Mouse (Mus musculus): Measurements from ENCODE around the gene Aspa. TPM values are rescaled to one million over a fixed set of nuclear protein-coding genes. Genes with fewer than 3 reads are reported as not detected.
"Not testable (repeated sequence)": the region's sequence is repeated elsewhere in the genome, so short reads cannot be mapped to it uniquely, and the experiment has no call there.

Gene Aspa
- 3.4 and 4.0 TPM in 2 replicates for polyA plus RNA-seq (2015; fragmentation: Nextera tagmentation; extraction: Ambion mirVana)

- Histone ChIP-seq H3K9ac (replicated peaks) (no peak within 1 kb of the TSS), H3K4me3 (replicated peaks) (no peak within 1 kb of the TSS), H3K36me3 (no peaks in the 10 kb centered on the region), H3K4me2 (no peak within 1 kb of the TSS), H3K27me3 (replicated peaks) (no peaks in the 10 kb centered on the region), H3K27ac (replicated peaks) (no peak within 1 kb of the TSS), H3K9me3 (replicated peaks) (no peaks in the 10 kb centered on the region), H3K4me1 (peaks cover 2% of the 10 kb centered on the region; the same call in 1 of the 2 replicates)
- 85% methylated on average over 27 of the region's 27 CpGs for WGBS
- no peak for ATAC-seq (ENCODE audit: low FRiP score)
Measured at GRCm38 (mm10) chr11:73329442-73329841, at the start of gene Aspa, which contains the start of the genes Gm49340 and Spata22. Aspa (minus strand) TSS chr11:73329596. Gm49340 (plus strand) TSS chr11:73329741. Spata22 (plus strand) TSS chr11:73329741.

GRCm38 (mm10) chr11:73370946-73371345 lies 41.5 kb upstream of the Aspa start, which contains the start of gene Olfr376:
Olfr376 (plus strand) TSS chr11:73371246.
- no peak within 1 kb of the TSS for H3K27ac ChIP-seq (replicated peaks)
- H3K9ac ChIP-seq (replicated peaks): no peak within 1 kb of the TSS
- H3K9me3 ChIP-seq (replicated peaks): no peaks in the 10 kb centered on the region
- H3K4me1 ChIP-seq: no peaks in the 10 kb centered on the region
- H3K27me3 ChIP-seq (replicated peaks): no peaks in the 10 kb centered on the region
- ATAC-seq (ENCODE audit: low FRiP score): no peak
- H3K4me3 ChIP-seq (replicated peaks): no peak within 1 kb of the TSS
- 94% methylated on average over 2 of the region's 2 CpGs for WGBS
- no peaks in the 10 kb centered on the region for H3K36me3 ChIP-seq
- H3K4me2 ChIP-seq: no peak within 1 kb of the TSS

- Histone ChIP-seq H3K4me2 (no peak within 1 kb of the TSS), H3K9me3 (replicated peaks) (no peaks in the 10 kb centered on the region), H3K4me3 (replicated peaks) (no peak within 1 kb of the TSS), H3K27ac (replicated peaks) (no peak within 1 kb of the TSS), H3K36me3 (no peaks in the 10 kb centered on the region), H3K4me1 (no peaks in the 10 kb centered on the region), H3K9ac (replicated peaks) (no peak within 1 kb of the TSS), H3K27me3 (replicated peaks) (no peaks in the 10 kb centered on the region)
- 47% methylated on average over 3 of the region's 3 CpGs for WGBS
- ATAC-seq (ENCODE audit: low FRiP score): no peak
Measured at GRCm38 (mm10) chr11:73350483-73350882, 21.1 kb upstream of the Aspa start, which contains the start of gene Olfr20. Olfr20 (plus strand) TSS chr11:73350783.

- no peaks in the 10 kb centered on the region for H3K36me3 ChIP-seq
- no peak overlapping the region for H3K27ac ChIP-seq (replicated peaks)
- H3K4me3 ChIP-seq (replicated peaks): no peak overlapping the region
- no peak for ATAC-seq (ENCODE audit: low FRiP score)
- H3K27me3 ChIP-seq (replicated peaks): no peaks in the 10 kb centered on the region
- H3K9ac ChIP-seq (replicated peaks): no peak overlapping the region
- WGBS: 80% methylated on average over 4 of the region's 4 CpGs
- H3K4me2 ChIP-seq: no peak overlapping the region
- no peaks in the 10 kb centered on the region for H3K9me3 ChIP-seq (replicated peaks)
- H3K4me1 ChIP-seq: no peaks in the 10 kb centered on the region
Measured at GRCm38 (mm10) chr11:73336919-73337318, 7.5 kb upstream of the Aspa start.

- no peaks in the 10 kb centered on the region for H3K4me1 ChIP-seq
- no peak for ATAC-seq (ENCODE audit: low FRiP score)
- WGBS: 65% methylated on average over 2 of the region's 2 CpGs
- H3K27me3 ChIP-seq (replicated peaks): no peaks in the 10 kb centered on the region
- no peak overlapping the region for H3K4me2 ChIP-seq
- H3K9ac ChIP-seq (replicated peaks): no peak overlapping the region
- H3K36me3 ChIP-seq: no peaks in the 10 kb centered on the region
- no peak overlapping the region for H3K27ac ChIP-seq (replicated peaks)
- H3K4me3 ChIP-seq (replicated peaks): no peak overlapping the region
- H3K9me3 ChIP-seq (replicated peaks): no peaks in the 10 kb centered on the region
Measured at GRCm38 (mm10) chr11:73333357-73333756, 4.0 kb upstream of the Aspa start.

GRCm38 (mm10) chr11:73327361-73327760 lies 2.0 kb downstream of the Aspa start:
- no peaks in the 10 kb centered on the region for H3K9me3 ChIP-seq (replicated peaks)
- H3K27ac ChIP-seq (replicated peaks): no peak overlapping the region
- H3K36me3 ChIP-seq: no peaks in the 10 kb centered on the region
- H3K9ac ChIP-seq (replicated peaks): no peak overlapping the region
- H3K4me3 ChIP-seq (replicated peaks): no peak overlapping the region
- H3K27me3 ChIP-seq (replicated peaks): no peaks in the 10 kb centered on the region
- WGBS: 66% methylated on average over 4 of the region's 4 CpGs
- no peak for ATAC-seq (ENCODE audit: low FRiP score)
- peaks cover 2% of the 10 kb centered on the region; the same call in 1 of the 2 replicates for H3K4me1 ChIP-seq
- no peak overlapping the region for H3K4me2 ChIP-seq

- no peak overlapping the region for H3K27ac ChIP-seq (replicated peaks)
- no peak overlapping the region for H3K9ac ChIP-seq (replicated peaks)
- no peaks in the 10 kb centered on the region for H3K27me3 ChIP-seq (replicated peaks)
- 61% methylated on average over 12 of the region's 12 CpGs for WGBS
- peaks cover 2% of the 10 kb centered on the region; the same call in 1 of the 2 replicates for H3K4me1 ChIP-seq
- no peak for ATAC-seq (ENCODE audit: low FRiP score)
- H3K4me3 ChIP-seq (replicated peaks): no peak overlapping the region
- no peaks in the 10 kb centered on the region for H3K9me3 ChIP-seq (replicated peaks)
- no peak overlapping the region for H3K4me2 ChIP-seq
- H3K36me3 ChIP-seq: no peaks in the 10 kb centered on the region
Measured at GRCm38 (mm10) chr11:73326485-73326886, 2.9 kb downstream of the Aspa start.

- no peaks in the 10 kb centered on the region for H3K36me3 ChIP-seq
- no peak for ATAC-seq (ENCODE audit: low FRiP score)
- H3K4me1 ChIP-seq: peaks cover 2% of the 10 kb centered on the region; the same call in 1 of the 2 replicates
- H3K4me3 ChIP-seq (replicated peaks): no peak overlapping the region
- H3K27ac ChIP-seq (replicated peaks): no peak overlapping the region
- no peak overlapping the region for H3K9ac ChIP-seq (replicated peaks)
- 74% methylated on average over 9 of the region's 9 CpGs for WGBS
- H3K4me2 ChIP-seq: no peak overlapping the region
- H3K9me3 ChIP-seq (replicated peaks): no peaks in the 10 kb centered on the region
- no peaks in the 10 kb centered on the region for H3K27me3 ChIP-seq (replicated peaks)
Measured at GRCm38 (mm10) chr11:73323906-73324830, 5.2 kb downstream of the Aspa start.

- not testable (repeated sequence) for H3K4me2 ChIP-seq; H3K4me3 ChIP-seq (replicated peaks); H3K27ac ChIP-seq (replicated peaks); H3K9ac ChIP-seq (replicated peaks); H3K36me3 ChIP-seq; ATAC-seq (ENCODE audit: low FRiP score); H3K9me3 ChIP-seq (replicated peaks); H3K27me3 ChIP-seq (replicated peaks); H3K4me1 ChIP-seq
- WGBS: 97% methylated on average over 13 of the region's 13 CpGs
Measured at GRCm38 (mm10) chr11:73321064-73321463, 8.3 kb downstream of the Aspa start.

GRCm38 (mm10) chr11:73318581-73318980 lies 10.8 kb downstream of the Aspa start:
- not testable (repeated sequence) for ATAC-seq (ENCODE audit: low FRiP score); H3K27me3 ChIP-seq (replicated peaks)

GRCm38 (mm10) chr11:73315961-73316360 lies 13.4 kb downstream of the Aspa start:
- Histone ChIP-seq H3K4me3 (replicated peaks) (no peak overlapping the region), H3K27ac (replicated peaks) (no peak overlapping the region), H3K27me3 (replicated peaks) (no peaks in the 10 kb centered on the region), H3K9ac (replicated peaks) (no peak overlapping the region), H3K36me3 (no peaks in the 10 kb centered on the region), H3K4me2 (no peak overlapping the region), H3K4me1 (no peaks in the 10 kb centered on the region), H3K9me3 (replicated peaks) (no peaks in the 10 kb centered on the region)
- 34% methylated on average over 3 of the region's 3 CpGs for WGBS
- ATAC-seq (ENCODE audit: low FRiP score): no peak

More at GRCm38 (mm10) chr11:73318581-73318980, 10.8 kb downstream of the Aspa start:
- not testable (repeated sequence) for H3K4me2 ChIP-seq; H3K4me3 ChIP-seq (replicated peaks); H3K36me3 ChIP-seq; H3K27ac ChIP-seq (replicated peaks); H3K9ac ChIP-seq (replicated peaks); H3K9me3 ChIP-seq (replicated peaks); H3K4me1 ChIP-seq
- WGBS: 82% methylated on average over 2 of the region's 2 CpGs

GRCm38 (mm10) chr11:73303123-73303522 lies 26.3 kb downstream of the Aspa start:
- H3K27me3 ChIP-seq (replicated peaks): no peaks in the 10 kb centered on the region
- no peak overlapping the region for H3K9ac ChIP-seq (replicated peaks)
- H3K4me1 ChIP-seq: no peaks in the 10 kb centered on the region
- H3K4me3 ChIP-seq (replicated peaks): no peak overlapping the region
- no peaks in the 10 kb centered on the region for H3K36me3 ChIP-seq
- no peak overlapping the region for H3K27ac ChIP-seq (replicated peaks)
- H3K4me2 ChIP-seq: no peak overlapping the region
- ATAC-seq (ENCODE audit: low FRiP score): no peak
- 47% methylated on average over 2 of the region's 2 CpGs for WGBS
- no peaks in the 10 kb centered on the region for H3K9me3 ChIP-seq (replicated peaks)
